Mouse (Mus musculus) bone marrow, adult 2 months (tissue): Measurements from ENCODE around the gene Hmgcll1.

Experiments
- CTCF ChIP-seq: fragments of 200-500 bp; IDR thresholded peaks from 2 replicates; pipeline ENCODE4 v1.5.1; 2011; ENCODE audit warnings: low read length, control low read depth; ENCODE audit not compliant: control insufficient read depth, insufficient read depth
- POLR2A ChIP-seq: fragments of 200-500 bp; IDR thresholded peaks from 2 replicates; pipeline ENCODE4 v1.6.1; 2011; ENCODE audit warnings: low read depth, mild to moderate bottlenecking, control low read depth, low read length, borderline replicate concordance; ENCODE audit not compliant: control insufficient read depth

GRCm38 (mm10) chr9:76003637-76004036 is 11.0 kb upstream of the Hmgcll1 start:
- TF ChIP-seq CTCF (no peak), POLR2A (no peak)
